Mouse (Mus musculus): ENCODE measurements around the gene Ube2d2b.

The Ube2d2b gene

GRCm38 (mm10) chr5:107829998-107830560 is at the start of gene Ube2d2b:
Ube2d2b (plus strand) TSS chr5:107830099.
- no peak for DNase-seq (ENCODE audit: low spot score)

DNA sequence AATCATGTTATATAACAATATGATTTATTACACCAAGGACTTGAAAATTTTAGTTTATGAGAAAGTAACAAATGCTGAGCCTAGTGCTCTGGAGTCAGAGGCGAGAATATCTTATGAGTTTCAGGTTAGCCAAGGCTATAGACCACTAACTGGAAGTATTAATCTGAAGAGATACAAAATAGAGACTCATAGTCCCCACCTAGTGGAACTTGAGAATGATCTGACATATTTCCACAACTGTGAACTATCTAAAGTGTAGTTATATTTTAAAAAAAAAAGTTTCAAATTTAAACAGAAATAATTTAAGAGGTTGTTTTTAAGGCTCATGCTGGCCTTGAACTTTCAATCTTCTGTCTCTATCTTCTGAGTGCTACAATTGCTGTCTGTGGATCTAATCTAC is 47.5 kb upstream of the Ube2d2b start:
- no peak for DNase-seq (ENCODE audit: low spot score)

DNA sequence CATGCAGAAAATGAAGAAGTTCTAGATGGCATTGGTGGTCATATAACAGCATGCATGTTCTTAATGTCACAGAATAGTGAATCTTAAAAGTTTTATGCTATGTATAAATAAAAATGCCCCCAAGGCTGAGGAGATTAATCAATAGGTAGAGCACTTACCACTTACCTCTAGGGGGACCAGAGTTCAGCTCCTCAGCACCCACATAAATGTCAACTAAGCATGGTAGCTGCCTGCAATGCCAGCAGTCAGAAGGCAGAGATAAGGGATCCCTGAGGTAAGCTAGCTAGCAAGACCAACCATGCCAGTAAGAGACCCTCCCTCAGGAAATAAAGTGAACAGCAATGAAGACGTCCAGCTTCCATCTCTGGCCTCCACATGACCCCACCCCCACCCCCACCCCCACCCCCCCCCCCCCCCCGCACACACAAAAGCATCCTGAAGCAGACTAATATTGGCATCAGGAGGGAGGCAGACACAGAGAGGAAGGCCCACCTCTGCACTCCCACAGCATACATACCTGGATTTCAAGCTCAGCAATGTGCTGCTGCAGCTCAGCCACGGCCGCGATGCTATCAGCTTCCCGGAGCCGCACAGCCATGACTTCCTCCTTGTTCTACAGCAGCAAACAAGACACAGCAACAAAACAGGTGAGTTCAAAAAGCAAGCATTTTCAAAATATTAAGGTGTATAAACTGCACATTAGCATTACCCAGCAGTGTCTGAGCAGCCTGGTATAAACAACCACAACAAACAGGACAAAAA is 42.0 kb upstream of the Ube2d2b start:
- no peak for DNase-seq (ENCODE audit: low spot score)

- peak; percentile 10 for DNase-seq (ENCODE audit: low spot score)
Measured at GRCm38 (mm10) chr5:107789492-107789891, 40.4 kb upstream of the Ube2d2b start.

- DNase-seq (ENCODE audit: low spot score): no peak
Measured at GRCm38 (mm10) chr5:107791966-107792365, 37.9 kb upstream of the Ube2d2b start.

GRCm38 (mm10) chr5:107792516-107792915 is 37.4 kb upstream of the Ube2d2b start:
- DNase-seq (ENCODE audit: low spot score): no peak

DNA sequence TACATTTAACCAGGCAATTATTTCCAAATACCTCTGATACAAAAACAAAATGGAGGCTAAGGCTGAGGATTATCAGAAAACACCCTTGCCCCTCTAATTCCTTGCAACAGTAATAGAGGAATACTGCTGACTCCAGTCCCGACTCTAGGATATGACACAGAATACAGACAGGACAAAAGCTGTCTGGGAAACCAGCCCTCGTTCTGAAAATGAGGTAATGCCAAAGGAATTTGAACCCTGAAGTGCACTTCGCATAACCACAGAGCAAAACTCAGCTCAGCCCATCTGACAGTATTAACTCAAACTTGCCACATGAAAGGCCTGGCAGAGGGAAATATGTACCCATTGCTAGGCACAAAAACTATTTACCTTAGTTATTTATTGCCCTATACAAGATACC is 36.6 kb upstream of the Ube2d2b start:
- DNase-seq (ENCODE audit: low spot score): no peak

DNA sequence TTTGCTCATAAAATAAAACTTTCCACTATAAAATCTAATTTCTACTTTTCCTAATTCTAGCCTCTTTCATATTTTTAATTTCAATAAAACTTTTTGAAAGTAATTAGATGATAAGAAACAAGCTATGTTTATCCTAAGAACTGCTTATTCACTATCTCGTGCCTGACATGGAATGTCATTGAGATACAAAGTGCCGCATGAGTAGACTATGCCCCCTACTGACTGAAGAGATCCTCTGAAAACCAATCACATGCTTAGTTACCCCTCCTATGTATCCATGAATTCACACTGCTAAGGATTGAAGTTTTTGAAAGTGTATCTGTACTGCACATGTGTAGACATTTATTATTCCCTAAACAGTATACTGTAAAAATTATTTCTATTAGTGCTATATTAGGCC is 36.0 kb upstream of the Ube2d2b start:
- DNase-seq (ENCODE audit: low spot score): peak; percentile 19

DNA sequence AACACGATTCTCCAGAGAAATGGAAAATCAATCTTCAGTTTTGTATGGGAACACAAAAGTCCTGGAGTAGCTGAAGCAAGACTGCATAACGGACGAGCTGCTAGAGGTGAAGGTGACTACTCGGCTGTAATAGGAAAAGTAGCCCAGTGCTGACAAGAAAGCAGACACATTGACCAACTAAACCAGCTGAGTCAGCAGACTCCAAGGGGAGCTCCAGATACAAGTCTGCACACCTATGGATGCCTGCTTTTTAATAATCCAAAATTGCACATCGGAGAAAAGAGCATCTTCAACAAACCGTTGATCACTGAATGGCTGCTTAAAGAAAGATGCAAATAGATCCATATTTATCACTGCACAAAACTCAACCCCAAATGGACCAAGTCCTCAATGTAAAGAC is 31.6 kb upstream of the Ube2d2b start:
- no peak for DNase-seq (ENCODE audit: low spot score)

GRCm38 (mm10) chr5:107801234-107801633 is 28.7 kb upstream of the Ube2d2b start:
- no peak for DNase-seq (ENCODE audit: low spot score)

GRCm38 (mm10) chr5:107802621-107803020 is 27.3 kb upstream of the Ube2d2b start:
- DNase-seq (ENCODE audit: low spot score): no peak

- no peak for DNase-seq (ENCODE audit: low spot score)
Measured at GRCm38 (mm10) chr5:107807496-107807895, 22.4 kb upstream of the Ube2d2b start.

- DNase-seq (ENCODE audit: low spot score): no peak
Measured at GRCm38 (mm10) chr5:107814651-107815050, 15.2 kb upstream of the Ube2d2b start.

DNA sequence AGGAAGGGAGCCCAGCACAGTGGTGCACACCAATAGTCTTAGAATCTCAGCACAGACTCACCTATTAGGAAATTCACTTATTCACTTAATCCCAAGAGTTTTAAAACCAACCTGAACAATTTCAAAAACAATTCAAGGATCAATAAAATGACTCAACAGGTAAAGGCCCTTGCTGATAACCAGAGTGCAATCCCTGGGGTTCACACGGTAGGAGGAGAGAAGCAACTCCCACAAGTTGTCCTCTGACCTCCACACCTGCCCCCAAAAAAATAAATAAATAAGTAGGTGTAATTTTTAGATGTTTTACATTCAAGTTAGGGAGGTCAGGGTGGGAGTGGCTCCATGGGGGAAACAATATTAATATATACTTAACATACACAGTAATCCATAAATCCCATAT is 7.4 kb upstream of the Ube2d2b start:
- DNase-seq (ENCODE audit: low spot score): no peak

GRCm38 (mm10) chr5:107831351-107831750 is 1.5 kb downstream of the Ube2d2b start:
- DNase-seq (ENCODE audit: low spot score): peak; percentile 11

DNA sequence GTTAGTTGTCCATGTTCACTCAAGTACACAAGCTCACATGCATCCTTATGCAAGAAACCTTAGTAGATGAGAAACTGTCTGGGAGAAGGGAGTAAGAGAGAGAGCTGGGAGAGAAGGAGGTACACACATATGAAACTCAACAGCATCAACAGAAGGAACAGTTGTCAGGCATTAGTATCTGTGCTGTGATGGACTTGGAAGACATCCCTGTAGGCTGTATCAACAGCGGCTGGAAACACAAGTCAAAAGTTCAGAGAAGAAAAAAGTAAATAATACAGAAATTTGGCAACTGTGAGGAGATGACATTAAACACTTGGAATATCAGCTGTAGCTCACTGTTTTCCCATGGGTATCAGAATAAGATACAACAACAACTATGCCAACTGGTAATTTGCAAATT is 4.4 kb downstream of the Ube2d2b start:
- no peak for DNase-seq (ENCODE audit: low spot score)

- no peak for DNase-seq (ENCODE audit: low spot score)
Measured at GRCm38 (mm10) chr5:107838891-107839644, 9.2 kb downstream of the Ube2d2b start.

- DNase-seq (ENCODE audit: low spot score): no peak
Measured at GRCm38 (mm10) chr5:107840549-107841238, 10.8 kb downstream of the Ube2d2b start.

DNA sequence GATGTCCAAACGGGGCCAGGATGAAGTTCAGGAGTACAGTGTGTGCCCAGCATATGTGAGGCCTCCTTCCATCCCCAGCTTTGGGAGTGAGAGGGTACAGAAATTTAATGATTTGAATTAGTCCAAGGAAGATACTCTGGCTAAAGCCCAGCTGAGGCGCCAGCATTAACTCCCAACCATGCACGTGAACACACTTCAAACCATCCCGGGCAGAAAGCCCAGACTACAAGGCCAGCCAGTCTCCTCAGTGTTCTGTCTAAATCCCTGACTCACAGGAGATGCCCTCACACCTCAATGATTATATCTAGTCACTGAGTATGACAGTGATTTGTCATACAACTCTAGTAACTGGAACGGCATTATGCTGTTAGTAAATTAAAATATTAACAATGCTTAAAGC is 17.4 kb downstream of the Ube2d2b start:
- peak; percentile 73 for DNase-seq (ENCODE audit: low spot score)

GRCm38 (mm10) chr5:107847817-107848216 is 17.9 kb downstream of the Ube2d2b start:
- peak; percentile 30 for DNase-seq (ENCODE audit: low spot score)

DNA sequence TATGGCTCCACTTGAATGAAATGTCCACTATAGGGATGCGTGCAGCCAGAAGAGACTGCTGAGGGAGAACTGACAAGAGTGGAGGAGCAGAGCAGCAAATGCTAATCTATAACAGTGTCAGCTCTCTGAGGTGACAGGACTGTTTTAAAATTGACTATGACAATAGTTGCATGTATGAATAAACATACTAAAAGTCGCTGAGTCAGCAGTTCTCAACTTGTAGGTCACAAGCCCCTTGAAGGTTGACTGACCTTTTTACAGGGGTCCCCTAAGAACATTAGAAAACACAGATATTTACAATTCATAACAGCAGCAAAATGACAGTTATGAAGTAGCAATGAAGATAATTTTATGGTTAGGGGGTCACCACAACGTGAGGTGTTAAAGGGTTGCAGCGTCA is 19.1 kb downstream of the Ube2d2b start:
- DNase-seq (ENCODE audit: low spot score): no peak

- peak; percentile 37 for DNase-seq (ENCODE audit: low spot score)
Measured at GRCm38 (mm10) chr5:107853807-107854206, 23.9 kb downstream of the Ube2d2b start.

DNA sequence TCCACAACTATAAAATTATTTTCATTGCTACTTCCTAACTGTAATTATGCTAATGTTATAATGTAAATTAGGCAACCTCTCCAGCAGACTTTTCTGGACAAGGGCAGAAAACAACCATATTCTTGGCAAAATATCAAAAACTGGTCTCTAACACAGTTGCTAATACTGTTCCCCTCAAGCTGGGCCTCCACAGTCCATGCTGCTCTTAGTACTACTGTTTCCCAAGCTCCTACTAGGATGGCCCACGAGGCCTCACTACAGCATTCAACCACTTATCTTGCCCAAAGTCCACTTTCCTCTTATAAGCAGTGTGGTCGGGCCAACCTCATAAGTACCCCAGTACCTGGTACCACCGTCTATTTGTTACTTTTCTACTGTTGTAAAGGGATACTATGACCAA is 24.7 kb downstream of the Ube2d2b start:
- DNase-seq (ENCODE audit: low spot score): no peak

All from MN1 (cell line).